Mouse (Mus musculus) right cerebral cortex, postnatal 25 days (tissue): ENCODE results near the gene Rps27.
"Not testable (repeated sequence)": the region's sequence is repeated elsewhere in the genome, so short reads cannot be mapped to it uniquely, and the experiment has no call there.

Experiments
- DNase-seq: peaks from one replicate; pipeline ENCODE4 v3.0.0; 2022

Rps27 gene

GRCm38 (mm10) chr3:90213377-90213866, at the start of gene Rps27, which contains the start of gene Rab13:
Gene Rps27, minus strand, starts transcription at chr3:90213651.
Gene Rab13, plus strand, starts transcription at chr3:90213695.
- DNase-seq, result peak; percentile 90

GRCm38 (mm10) chr3:90258521-90258920, 45.1 kb upstream of the Rps27 start:
- no peak for DNase-seq

- DNase-seq, result no peak
Measured at GRCm38 (mm10) chr3:90256731-90257530, 43.5 kb upstream of the Rps27 start.

GRCm38 (mm10) chr3:90255784-90256353, 42.4 kb upstream of the Rps27 start:
- no peak for DNase-seq

GRCm38 (mm10) chr3:90255194-90255565, 41.7 kb upstream of the Rps27 start:
- no peak for DNase-seq

- no peak for DNase-seq
Measured at GRCm38 (mm10) chr3:90254419-90255193, 41.2 kb upstream of the Rps27 start.

- peak; percentile 96 for DNase-seq
Measured at GRCm38 (mm10) chr3:90253653-90254418, 40.4 kb upstream of the Rps27 start, which contains the start of gene Crtc2. Gene Crtc2, plus strand, starts transcription at chr3:90254163.

GRCm38 (mm10) chr3:90253174-90253573, 39.7 kb upstream of the Rps27 start:
- not testable (repeated sequence) for DNase-seq

GRCm38 (mm10) chr3:90252659-90253058, 39.2 kb upstream of the Rps27 start:
- DNase-seq, result not testable (repeated sequence)

- not testable (repeated sequence) for DNase-seq
Measured at GRCm38 (mm10) chr3:90251731-90252226, 38.3 kb upstream of the Rps27 start.

- DNase-seq, result no peak
Measured at GRCm38 (mm10) chr3:90250791-90251190, 37.3 kb upstream of the Rps27 start.

- DNase-seq, result no peak
Measured at GRCm38 (mm10) chr3:90248746-90249100, 35.3 kb upstream of the Rps27 start.

GRCm38 (mm10) chr3:90247960-90248745, 34.7 kb upstream of the Rps27 start, which contains the start of gene Slc39a1:
Gene Slc39a1, plus strand, starts transcription at chr3:90248172.
- DNase-seq, result peak; percentile 91

- DNase-seq, result no peak
Measured at GRCm38 (mm10) chr3:90247630-90247959, 34.1 kb upstream of the Rps27 start.

- DNase-seq, result no peak
Measured at GRCm38 (mm10) chr3:90245406-90245805, 32.0 kb upstream of the Rps27 start.

- no peak for DNase-seq
Measured at GRCm38 (mm10) chr3:90242984-90243775, 29.7 kb upstream of the Rps27 start, which contains the start of gene Creb3l4. Gene Creb3l4, minus strand, starts transcription at chr3:90243512.

- DNase-seq, result no peak
Measured at GRCm38 (mm10) chr3:90241669-90242358, 28.4 kb upstream of the Rps27 start.

GRCm38 (mm10) chr3:90241251-90241650, 27.8 kb upstream of the Rps27 start:
- DNase-seq, result no peak

GRCm38 (mm10) chr3:90231507-90232333, 18.3 kb upstream of the Rps27 start, which contains the start of gene Jtb:
Gene Jtb, plus strand, starts transcription at chr3:90231597.
- peak; percentile 95 for DNase-seq
